Mouse (Mus musculus) layer of hippocampus, adult 9-10 months (tissue): ENCODE measurements around the gene Klhl7.

Source experiments
- DNase-seq: peaks from one replicate; pipeline ENCODE4 v3.0.0; 2022; ENCODE audit warnings: low spot score

Gene Klhl7

DNA sequence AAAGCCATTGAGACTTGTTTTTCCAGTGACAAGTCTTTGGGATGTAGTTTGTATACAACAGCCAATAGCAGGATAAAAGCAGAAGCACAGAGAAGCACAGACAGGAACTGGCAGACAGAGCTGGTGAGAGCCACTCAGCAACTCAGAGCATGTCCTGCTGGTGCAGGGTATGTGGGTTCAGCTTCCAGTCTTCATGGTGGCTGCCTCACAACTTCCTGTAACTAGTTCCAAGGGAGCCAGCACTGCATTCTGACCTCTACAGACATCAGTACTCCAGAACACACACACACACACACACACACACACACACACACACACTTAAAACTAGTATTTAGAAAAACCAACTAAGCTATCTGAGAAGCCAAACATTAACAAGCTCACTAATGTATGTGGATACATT lies 71.7 kb downstream of the Klhl7 start:
- DNase-seq: no peak

- DNase-seq: no peak
Observed at GRCm38 (mm10) chr5:24181514-24182295, 81.3 kb downstream of the Klhl7 start.

DNA sequence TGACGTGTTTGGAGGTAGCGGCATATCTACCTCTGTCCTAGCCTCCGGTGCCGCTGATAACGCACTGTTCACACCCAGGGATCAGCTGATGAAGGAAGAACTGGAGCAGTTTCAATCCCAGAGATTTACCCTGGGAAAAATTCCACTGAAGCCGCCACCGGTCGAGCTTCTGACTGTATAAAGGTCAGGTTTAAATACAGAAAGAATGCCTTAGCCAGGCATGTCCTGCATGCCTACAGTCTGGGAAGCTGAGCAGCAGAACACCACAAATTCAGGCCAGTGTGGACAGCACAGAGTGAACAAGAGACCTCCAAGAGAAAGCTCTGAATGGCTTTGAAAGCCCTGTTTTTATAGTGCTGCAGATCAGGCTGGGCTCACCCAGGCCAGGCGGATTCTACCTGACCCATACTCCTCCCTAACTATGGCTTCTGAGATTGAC lies 81.9 kb downstream of the Klhl7 start:
- DNase-seq: no peak

DNA sequence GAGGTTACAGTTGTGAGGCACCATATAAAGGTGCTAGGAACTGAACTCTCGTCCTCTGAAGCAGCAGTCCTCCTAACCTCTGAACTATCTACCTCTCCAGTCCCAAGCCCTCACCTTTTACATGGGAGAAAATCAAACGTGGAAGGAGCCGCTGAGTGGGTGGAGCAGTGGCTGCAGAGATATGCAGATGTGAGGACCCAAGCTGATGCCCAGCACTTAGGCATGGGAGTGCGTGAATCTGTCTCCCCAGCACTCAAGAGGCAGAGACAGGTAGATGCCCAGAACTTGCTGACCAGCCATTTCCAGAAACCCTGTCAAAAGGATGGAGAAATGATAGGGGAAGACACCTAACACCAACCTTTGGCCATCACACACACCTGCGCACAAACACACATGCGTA lies 82.7 kb downstream of the Klhl7 start:
- no peak for DNase-seq

DNA sequence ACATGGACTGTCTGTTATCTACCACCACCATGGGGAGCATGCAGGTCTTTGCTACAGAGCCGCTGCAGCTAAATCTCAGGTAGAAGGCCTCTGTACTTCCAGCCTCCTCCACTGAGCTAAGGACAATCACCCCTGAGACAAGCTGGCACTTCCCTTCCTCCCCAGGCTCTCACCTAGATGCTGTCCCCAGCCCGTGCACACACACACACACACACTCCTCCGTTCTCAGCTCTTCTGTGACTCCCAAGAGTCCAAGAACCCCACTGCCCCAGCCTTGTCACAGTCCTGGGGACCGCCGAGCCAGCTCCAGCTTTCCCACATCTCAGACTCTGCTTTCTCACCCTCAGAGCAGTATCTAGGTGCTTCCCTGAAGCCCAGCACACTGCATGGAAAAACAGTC lies 83.6 kb downstream of the Klhl7 start:
- DNase-seq: no peak

GRCm38 (mm10) chr5:24188476-24188875 lies 88.1 kb downstream of the Klhl7 start:
- no peak for DNase-seq

DNA sequence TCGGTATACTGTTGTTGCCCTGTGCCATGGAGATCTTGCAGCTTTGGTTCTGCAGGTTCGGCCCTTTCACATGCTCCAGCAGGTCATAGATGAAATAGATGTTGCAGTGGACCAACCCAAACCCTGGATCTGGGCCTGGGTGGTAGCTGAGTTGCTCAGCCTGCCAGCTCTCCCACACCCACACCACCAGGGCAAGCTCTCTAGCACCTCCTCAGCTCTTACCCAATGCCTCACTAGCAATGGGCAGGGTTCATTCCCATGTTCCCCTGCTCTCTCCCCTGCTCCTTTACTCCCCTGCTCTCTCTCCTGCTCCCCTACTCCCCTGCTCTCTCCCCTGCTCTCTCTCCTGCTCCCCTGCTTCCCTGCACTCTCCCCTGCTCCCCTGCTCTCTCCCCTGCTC lies 91.4 kb downstream of the Klhl7 start:
- DNase-seq: no peak

GRCm38 (mm10) chr5:24201006-24201405 lies 100.6 kb downstream of the Klhl7 start:
- no peak for DNase-seq

- no peak for DNase-seq
Observed at GRCm38 (mm10) chr5:24202492-24202891, 102.1 kb downstream of the Klhl7 start.

- no peak for DNase-seq
Observed at GRCm38 (mm10) chr5:24203266-24203665, 102.9 kb downstream of the Klhl7 start.

DNA sequence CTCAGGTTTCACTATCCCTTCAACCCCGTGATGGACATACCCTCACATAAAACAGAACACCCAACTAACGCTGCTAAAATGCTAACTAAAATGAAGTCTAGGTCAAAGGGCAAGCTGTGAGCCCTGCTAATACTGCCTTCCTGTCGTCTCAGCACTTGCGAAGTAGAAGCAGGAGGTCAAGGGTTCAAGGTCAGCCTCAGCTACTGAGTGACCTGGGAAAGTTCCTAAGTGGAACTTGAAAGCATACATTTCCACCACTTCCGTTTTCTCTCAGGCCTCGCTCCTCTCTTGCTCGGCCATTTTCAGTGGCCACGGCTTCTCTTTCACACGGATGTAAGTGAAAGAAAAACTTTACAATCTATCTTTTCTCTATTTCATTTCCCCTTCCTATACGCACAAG lies 107.6 kb downstream of the Klhl7 start:
- no peak for DNase-seq

DNA sequence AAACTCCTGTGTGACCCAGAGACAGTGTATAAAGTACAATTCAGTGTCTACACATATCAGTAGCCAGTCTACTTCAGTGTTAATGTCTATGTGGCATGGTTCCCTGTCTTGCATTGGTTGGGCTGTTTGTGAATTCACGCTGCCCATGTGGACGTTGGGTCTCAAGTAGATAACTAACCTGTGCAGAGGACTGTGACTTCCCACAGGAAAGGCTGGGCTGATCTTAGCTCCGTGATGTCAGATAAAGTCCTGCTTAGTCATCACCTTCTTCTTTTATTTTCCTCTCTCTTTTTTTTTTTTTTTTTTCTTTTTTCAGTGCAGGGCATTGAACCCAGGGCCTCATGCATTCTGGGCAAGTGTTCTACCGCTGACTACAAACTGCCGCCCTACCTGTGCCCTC lies 108.1 kb downstream of the Klhl7 start:
- DNase-seq: no peak
